Mouse (Mus musculus): Measurements from ENCODE around the gene Cldn10. TPM values are rescaled to one million over a fixed set of nuclear protein-coding genes. Genes with fewer than 3 reads are reported as not detected.
A peak's percentile ranks its signal among the peaks of the same experiment; 100 is the strongest.

Gene Cldn10
- total RNA-seq, 2 experiments from 2014 or later = 0.57 to 0.64 TPM

- no peak for DNase-seq
Observed at GRCm38 (mm10) chr14:118866014-118866811, 78.5 kb downstream of the Cldn10 start.

GRCm38 (mm10) chr14:118867366-118867765, 79.7 kb downstream of the Cldn10 start:
- DNase-seq = no peak

- DNase-seq = no peak
Observed at GRCm38 (mm10) chr14:118868102-118868724, 80.5 kb downstream of the Cldn10 start.

- no peak for DNase-seq
Observed at GRCm38 (mm10) chr14:118869712-118870111, 82.0 kb downstream of the Cldn10 start.

- peak; percentile 60 for DNase-seq
Observed at GRCm38 (mm10) chr14:118874126-118874525, 86.4 kb downstream of the Cldn10 start.

GRCm38 (mm10) chr14:118874786-118875415, 87.2 kb downstream of the Cldn10 start:
- peak; percentile 18 for DNase-seq

- DNase-seq = no peak
Observed at GRCm38 (mm10) chr14:118878346-118878910, 90.7 kb downstream of the Cldn10 start.

GRCm38 (mm10) chr14:118880696-118881095, 93.0 kb downstream of the Cldn10 start:
- DNase-seq = no peak

- DNase-seq = no peak
Observed at GRCm38 (mm10) chr14:118883344-118884249, 95.9 kb downstream of the Cldn10 start.

GRCm38 (mm10) chr14:118884250-118884556, 96.5 kb downstream of the Cldn10 start:
- DNase-seq = no peak

- no peak for DNase-seq
Observed at GRCm38 (mm10) chr14:118890101-118890500, 102.4 kb downstream of the Cldn10 start.

GRCm38 (mm10) chr14:118895228-118895627, 107.5 kb downstream of the Cldn10 start:
- DNase-seq = peak; percentile 23

GRCm38 (mm10) chr14:118895655-118896054, 107.9 kb downstream of the Cldn10 start:
- DNase-seq = no peak

- DNase-seq = no peak
Observed at GRCm38 (mm10) chr14:118899940-118900339, 112.2 kb downstream of the Cldn10 start.

- no peak for DNase-seq
Observed at GRCm38 (mm10) chr14:118900911-118901310, 113.2 kb downstream of the Cldn10 start.

GRCm38 (mm10) chr14:118903397-118903796, 115.7 kb downstream of the Cldn10 start:
- no peak for DNase-seq

GRCm38 (mm10) chr14:118903867-118904562, 116.3 kb downstream of the Cldn10 start:
- no peak for DNase-seq

- DNase-seq = no peak
Observed at GRCm38 (mm10) chr14:118907592-118907991, 119.9 kb downstream of the Cldn10 start.

- DNase-seq = peak; percentile 38
Observed at GRCm38 (mm10) chr14:118909872-118910271, 122.2 kb downstream of the Cldn10 start.

- DNase-seq = peak; percentile 83
Observed at GRCm38 (mm10) chr14:118910332-118911222, 122.9 kb downstream of the Cldn10 start.
